Mouse (Mus musculus) liver, embryonic 14.5 days (tissue): ENCODE measurements around the gene Lrrc15.

Experiments used
- CTCF ChIP-seq: IDR thresholded peaks from 2 replicates; pipeline ENCODE4 v1.5.1; 2016; ENCODE audit warnings: antibody characterized with exemption, low read depth, control low read depth
- EP300 ChIP-seq: IDR thresholded peaks from 2 replicates; pipeline ENCODE4 v1.6.1; 2016; ENCODE audit warnings: antibody characterized with exemption, low read depth

GRCm38 (mm10) chr16:30221161-30221782, 61.8 kb downstream of the Lrrc15 start:
- TF ChIP-seq CTCF, result no peak
- TF ChIP-seq EP300, result no peak
